Mouse (Mus musculus): ENCODE data around the gene Mrap. TPM values are rescaled to one million over a fixed set of nuclear protein-coding genes. Genes with fewer than 3 reads are reported as not detected.

Gene Mrap
- total and polyA plus RNA-seq, 3 experiments = 0.33 TPM; not detected in 2

DNA sequence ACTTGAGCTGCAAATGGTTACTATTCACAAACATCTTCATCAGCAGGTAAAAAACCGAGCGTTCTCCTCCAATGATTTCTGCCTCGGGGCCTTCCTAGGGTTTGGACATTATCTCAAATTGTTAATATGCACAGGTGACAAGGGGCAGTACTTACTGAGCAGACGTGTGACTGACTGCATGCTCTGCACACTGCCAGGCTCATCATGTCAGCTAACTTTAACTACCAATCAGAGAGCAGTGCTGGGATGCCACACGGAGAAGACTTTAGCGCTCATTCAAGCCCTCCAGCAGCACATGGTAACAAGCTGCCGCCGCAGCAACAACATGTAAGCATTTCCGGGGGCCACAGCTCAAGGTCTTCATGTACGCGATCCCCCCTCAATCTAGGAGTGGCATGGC lies 45.3 kb downstream of the Mrap start:
- DNase-seq (ENCODE audit: low spot score) (no peak), ATAC-seq (ENCODE audit: extremely low read depth, insufficient number of reproducible peaks, low FRiP score, poor library complexity, severe bottlenecking) (no peak)
- Histone ChIP-seq H3K27me3 (ENCODE audit: insufficient read depth, low read length) (no peaks in the 10 kb centered on the region), H3K4me3 (ENCODE audit: low read depth, low read length) (no peak overlapping the region), H3K36me3 (replicated peaks) (peaks cover 98% of the 10 kb centered on the region), H3K9me3 (replicated peaks) (no peaks in the 10 kb centered on the region), H3K4me1 (ENCODE audit: insufficient read depth, low read depth, low read length) (no peaks in the 10 kb centered on the region)
- TF ChIP-seq GATA2 (IDR thresholded peaks at IDR 0.05; ENCODE audit: borderline replicate concordance, low read depth, low read length) (no peak), TAL1 (conservative IDR thresholded peaks at IDR 0.05; ENCODE audit: low read depth, low read length) (no peak), CTCF (IDR thresholded peaks at IDR 0.05; ENCODE audit: low read depth, low read length) (no peak), GATA1 (IDR thresholded peaks at IDR 0.05; ENCODE audit: borderline replicate concordance, low read length) (no peak), POLR2AphosphoS5 (IDR thresholded peaks at IDR 0.05; ENCODE audit: insufficient replicate concordance, low read depth, low read length) (no peak)

DNA sequence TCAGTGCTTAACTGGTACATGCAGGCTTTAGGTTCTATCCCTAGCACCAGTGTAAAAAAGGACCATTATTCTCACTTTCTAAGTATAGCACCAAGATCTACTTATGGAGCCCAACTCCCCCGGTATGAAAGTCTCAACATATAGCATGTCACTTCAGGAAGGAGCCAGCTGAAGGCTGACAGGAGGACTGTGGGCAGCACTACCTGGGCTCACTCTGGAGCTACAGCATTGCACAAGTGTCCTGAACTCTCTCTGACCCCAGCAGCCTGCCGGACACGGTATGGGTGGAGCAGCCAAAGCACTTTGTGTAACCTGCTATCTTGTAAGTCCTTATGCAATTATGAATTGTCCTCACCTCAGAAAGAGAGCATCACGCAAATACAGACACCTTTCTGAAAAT lies 47.2 kb downstream of the Mrap start:
- ATAC-seq (ENCODE audit: extremely low read depth, insufficient number of reproducible peaks, low FRiP score, poor library complexity, severe bottlenecking) (no peak), DNase-seq (ENCODE audit: low spot score) (no peak)
- H3K27me3 ChIP-seq (ENCODE audit: insufficient read depth, low read length) = no peaks in the 10 kb centered on the region
- H3K4me3 ChIP-seq (ENCODE audit: low read depth, low read length) = no peak overlapping the region
- no peaks in the 10 kb centered on the region for H3K4me1 ChIP-seq (ENCODE audit: insufficient read depth, low read depth, low read length)
- H3K9me3 ChIP-seq (replicated peaks) = no peaks in the 10 kb centered on the region
- peaks cover 98% of the 10 kb centered on the region for H3K36me3 ChIP-seq (replicated peaks)
- TF ChIP-seq GATA1 (IDR thresholded peaks at IDR 0.05; ENCODE audit: borderline replicate concordance, low read length) (no peak), POLR2AphosphoS5 (IDR thresholded peaks at IDR 0.05; ENCODE audit: insufficient replicate concordance, low read depth, low read length) (no peak), CTCF (IDR thresholded peaks at IDR 0.05; ENCODE audit: low read depth, low read length) (no peak), GATA2 (IDR thresholded peaks at IDR 0.05; ENCODE audit: borderline replicate concordance, low read depth, low read length) (no peak), TAL1 (conservative IDR thresholded peaks at IDR 0.05; ENCODE audit: low read depth, low read length) (no peak)

DNA sequence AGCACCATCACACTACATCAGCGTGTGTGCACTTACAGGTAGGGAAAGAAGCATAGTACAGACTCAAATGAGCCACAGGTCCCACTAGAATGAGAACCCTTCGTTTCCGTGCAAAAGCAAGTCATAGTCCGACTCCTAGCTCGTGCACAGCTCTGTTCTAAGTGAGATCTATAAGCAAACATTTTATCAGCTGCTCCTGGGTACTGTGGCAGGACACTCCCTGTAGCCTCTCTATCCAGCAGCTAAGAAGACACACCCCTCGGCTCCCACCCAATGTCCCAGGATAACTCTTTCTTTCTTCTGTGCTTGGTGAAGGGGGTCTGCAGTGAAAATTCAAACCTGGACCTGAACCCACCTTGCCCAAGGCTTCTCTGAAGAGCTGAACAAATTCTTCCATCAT lies 50.6 kb downstream of the Mrap start:
- TF ChIP-seq CTCF (IDR thresholded peaks at IDR 0.05; ENCODE audit: low read depth, low read length) (no peak), GATA2 (IDR thresholded peaks at IDR 0.05; ENCODE audit: borderline replicate concordance, low read depth, low read length) (no peak), GATA1 (IDR thresholded peaks at IDR 0.05; ENCODE audit: borderline replicate concordance, low read length) (no peak), TAL1 (conservative IDR thresholded peaks at IDR 0.05; ENCODE audit: low read depth, low read length) (no peak), POLR2AphosphoS5 (IDR thresholded peaks at IDR 0.05; ENCODE audit: insufficient replicate concordance, low read depth, low read length) (no peak)
- peaks cover 100% of the 10 kb centered on the region for H3K36me3 ChIP-seq (replicated peaks)
- no peak for ATAC-seq (ENCODE audit: extremely low read depth, insufficient number of reproducible peaks, low FRiP score, poor library complexity, severe bottlenecking)
- no peak overlapping the region for H3K4me3 ChIP-seq (ENCODE audit: low read depth, low read length)
- no peaks in the 10 kb centered on the region for H3K27me3 ChIP-seq (ENCODE audit: insufficient read depth, low read length)
- H3K9me3 ChIP-seq (replicated peaks) = no peaks in the 10 kb centered on the region
- no peak for DNase-seq (ENCODE audit: low spot score)
- H3K4me1 ChIP-seq (ENCODE audit: insufficient read depth, low read depth, low read length) = no peaks in the 10 kb centered on the region

DNA sequence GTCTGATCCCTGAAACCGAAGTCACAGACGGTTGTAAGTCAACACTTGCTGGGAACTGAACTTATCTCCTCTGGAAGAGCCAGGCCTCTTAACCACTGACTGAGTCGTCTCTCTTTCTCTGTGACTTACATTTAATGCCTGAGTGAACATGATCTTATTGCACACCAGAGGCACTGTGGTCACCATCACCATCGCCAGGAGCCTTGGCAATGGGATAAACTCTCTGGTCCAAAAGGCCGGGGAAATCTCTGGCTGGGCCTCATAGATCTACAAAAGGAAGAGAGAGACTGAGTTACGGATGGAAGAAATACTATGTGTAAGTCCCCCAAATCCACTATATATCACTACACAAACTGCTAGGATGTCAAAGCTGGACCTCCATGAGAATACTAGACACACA lies 52.9 kb downstream of the Mrap start:
- Histone ChIP-seq H3K9me3 (replicated peaks) (no peaks in the 10 kb centered on the region), H3K4me3 (ENCODE audit: low read depth, low read length) (no peak overlapping the region), H3K4me1 (ENCODE audit: insufficient read depth, low read depth, low read length) (peaks cover 4% of the 10 kb centered on the region), H3K27me3 (ENCODE audit: insufficient read depth, low read length) (no peaks in the 10 kb centered on the region), H3K36me3 (replicated peaks) (peaks cover 99% of the 10 kb centered on the region)
- no peak for ATAC-seq (ENCODE audit: extremely low read depth, insufficient number of reproducible peaks, low FRiP score, poor library complexity, severe bottlenecking)
- TF ChIP-seq TAL1 (conservative IDR thresholded peaks at IDR 0.05; ENCODE audit: low read depth, low read length) = no peak
- TF ChIP-seq POLR2AphosphoS5 (IDR thresholded peaks at IDR 0.05; ENCODE audit: insufficient replicate concordance, low read depth, low read length) = no peak
- TF ChIP-seq GATA1 (IDR thresholded peaks at IDR 0.05; ENCODE audit: borderline replicate concordance, low read length) = no peak
- no peak for TF ChIP-seq GATA2 (IDR thresholded peaks at IDR 0.05; ENCODE audit: borderline replicate concordance, low read depth, low read length)
- no peak for TF ChIP-seq CTCF (IDR thresholded peaks at IDR 0.05; ENCODE audit: low read depth, low read length)
- no peak for DNase-seq (ENCODE audit: low spot score)

DNA sequence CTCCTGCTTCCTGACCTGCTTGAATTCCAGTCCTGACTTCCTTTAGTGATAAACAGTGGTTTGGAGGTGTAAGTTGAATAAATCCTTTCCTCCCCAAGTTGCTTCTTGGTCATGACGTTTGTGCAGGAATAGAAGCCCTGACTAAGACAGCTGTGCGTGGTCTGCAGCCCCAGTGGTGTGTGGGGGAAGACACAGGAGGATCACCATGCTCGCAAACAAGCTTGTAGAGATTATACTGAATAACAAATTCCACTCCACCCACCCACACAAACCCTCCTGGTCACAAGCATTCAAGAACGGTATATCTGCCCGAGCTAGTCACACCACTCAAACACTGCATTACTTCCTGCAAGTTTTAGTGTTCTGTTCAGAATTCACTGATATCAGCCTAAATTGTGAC lies 54.1 kb downstream of the Mrap start:
- ATAC-seq (ENCODE audit: extremely low read depth, insufficient number of reproducible peaks, low FRiP score, poor library complexity, severe bottlenecking) = no peak

DNA sequence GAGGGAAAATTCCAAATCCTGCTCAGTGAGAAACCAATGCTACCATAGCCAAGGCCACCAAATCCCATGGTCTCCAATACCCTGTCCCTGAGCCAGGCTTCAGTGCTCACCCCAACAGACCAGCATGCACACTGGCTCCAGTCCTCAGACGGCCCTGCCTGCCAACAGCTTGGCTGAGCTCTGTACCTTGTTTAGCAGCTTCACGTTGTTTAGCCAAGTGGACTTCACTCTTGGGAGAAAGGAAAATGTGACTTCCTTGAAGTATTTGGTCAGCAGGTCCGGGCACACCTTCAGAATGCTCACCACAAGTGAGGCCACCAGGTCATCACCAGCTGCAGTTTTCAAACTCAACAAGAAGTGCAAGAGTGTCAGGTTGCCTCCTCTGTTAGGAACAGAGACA lies 54.5 kb downstream of the Mrap start:
- peaks cover 99% of the 10 kb centered on the region for H3K36me3 ChIP-seq (replicated peaks)
- H3K9me3 ChIP-seq (replicated peaks) = no peaks in the 10 kb centered on the region
- no peaks in the 10 kb centered on the region for H3K27me3 ChIP-seq (ENCODE audit: insufficient read depth, low read length)
- no peak for ATAC-seq (ENCODE audit: extremely low read depth, insufficient number of reproducible peaks, low FRiP score, poor library complexity, severe bottlenecking)
- DNase-seq (ENCODE audit: low spot score) = no peak
- H3K4me1 ChIP-seq (ENCODE audit: insufficient read depth, low read depth, low read length) = peaks cover 4% of the 10 kb centered on the region
- no peak for TF ChIP-seq TAL1 (conservative IDR thresholded peaks at IDR 0.05; ENCODE audit: low read depth, low read length)
- TF ChIP-seq GATA1 (IDR thresholded peaks at IDR 0.05; ENCODE audit: borderline replicate concordance, low read length) = no peak
- TF ChIP-seq POLR2AphosphoS5 (IDR thresholded peaks at IDR 0.05; ENCODE audit: insufficient replicate concordance, low read depth, low read length) = no peak
- no peak for TF ChIP-seq GATA2 (IDR thresholded peaks at IDR 0.05; ENCODE audit: borderline replicate concordance, low read depth, low read length)
- no peak for TF ChIP-seq CTCF (IDR thresholded peaks at IDR 0.05; ENCODE audit: low read depth, low read length)
- H3K4me3 ChIP-seq (ENCODE audit: low read depth, low read length) = no peak overlapping the region

More for the DNA sequence above, 54.1 kb downstream of the Mrap start:
- H3K27me3 ChIP-seq (ENCODE audit: insufficient read depth, low read length) = no peaks in the 10 kb centered on the region
- DNase-seq (ENCODE audit: low spot score) = no peak
- peaks cover 4% of the 10 kb centered on the region for H3K4me1 ChIP-seq (ENCODE audit: insufficient read depth, low read depth, low read length)
- no peak overlapping the region for H3K4me3 ChIP-seq (ENCODE audit: low read depth, low read length)
- no peak for TF ChIP-seq GATA2 (IDR thresholded peaks at IDR 0.05; ENCODE audit: borderline replicate concordance, low read depth, low read length)
- no peak for TF ChIP-seq TAL1 (conservative IDR thresholded peaks at IDR 0.05; ENCODE audit: low read depth, low read length)
- TF ChIP-seq GATA1 (IDR thresholded peaks at IDR 0.05; ENCODE audit: borderline replicate concordance, low read length) = no peak
- no peak for TF ChIP-seq POLR2AphosphoS5 (IDR thresholded peaks at IDR 0.05; ENCODE audit: insufficient replicate concordance, low read depth, low read length)
- no peak for TF ChIP-seq CTCF (IDR thresholded peaks at IDR 0.05; ENCODE audit: low read depth, low read length)
- no peaks in the 10 kb centered on the region for H3K9me3 ChIP-seq (replicated peaks)
- H3K36me3 ChIP-seq (replicated peaks) = peaks cover 99% of the 10 kb centered on the region
